Mouse (Mus musculus): ENCODE results near the gene Nsrp1. TPM values are rescaled to one million over a fixed set of nuclear protein-coding genes. Genes with fewer than 3 reads are reported as not detected.
"Not testable (repeated sequence)": the region's sequence is repeated elsewhere in the genome, so short reads cannot be mapped to it uniquely, and the experiment has no call there.

Gene Nsrp1
- polyA plus RNA-seq, 1 experiment from 2014 or later: 75.1 TPM

DNA sequence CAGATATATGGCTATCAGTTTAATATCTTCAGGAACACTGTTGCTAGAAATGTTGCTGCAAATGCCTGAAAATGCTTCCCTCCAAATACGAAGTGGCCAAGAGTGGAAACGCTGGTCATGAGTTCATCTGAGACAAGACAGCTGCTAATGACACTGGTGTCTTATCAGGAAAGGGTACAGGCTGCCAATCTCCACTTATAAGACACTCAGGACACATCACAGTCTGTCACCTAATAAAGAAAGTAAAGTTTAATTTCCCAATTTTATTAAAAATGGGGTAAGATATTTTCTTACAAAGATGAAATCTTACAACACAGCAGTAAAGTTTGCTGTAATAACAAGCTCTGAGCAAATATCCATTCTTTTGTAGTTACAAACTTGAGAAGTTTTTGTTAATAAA is 10.9 kb upstream of the Nsrp1 start:
- 74% methylated on average over 2 of the region's 2 CpGs for WGBS
- ATAC-seq (replicated peaks; ENCODE audit: low FRiP score): no peak

DNA sequence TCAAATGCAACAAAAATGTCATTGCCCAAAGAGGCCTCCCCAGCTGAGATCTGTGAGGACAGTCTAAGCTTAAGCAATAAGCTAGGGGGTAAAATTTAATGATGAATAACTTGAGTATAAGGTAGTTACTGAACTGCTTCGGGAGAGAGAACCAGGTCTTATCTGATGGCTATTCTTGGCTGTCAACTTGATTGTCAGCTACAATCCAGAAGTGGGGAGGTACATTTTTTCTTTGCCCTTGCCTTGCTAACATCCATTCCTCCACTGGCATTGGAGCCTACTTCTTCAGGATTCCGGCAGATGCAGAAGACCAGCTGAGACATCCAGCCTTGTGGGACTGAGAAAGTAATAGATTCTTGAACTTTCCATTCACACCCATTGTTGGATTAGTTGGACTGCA is 8.8 kb upstream of the Nsrp1 start:
- ATAC-seq (replicated peaks; ENCODE audit: low FRiP score): no peak
- H3K4me3 ChIP-seq (replicated peaks): no peak overlapping the region
- no peaks in the 10 kb centered on the region for H3K36me3 ChIP-seq
- H3K4me1 ChIP-seq: no peaks in the 10 kb centered on the region
- WGBS: 88% methylated on average over 2 of the region's 2 CpGs
- H3K4me2 ChIP-seq: no peak overlapping the region
- no peaks in the 10 kb centered on the region for H3K9me3 ChIP-seq (replicated peaks)
- peaks cover 8% of the 10 kb centered on the region for H3K27me3 ChIP-seq
- H3K27ac ChIP-seq: no peak overlapping the region
- H3K9ac ChIP-seq: no peak overlapping the region

More for the DNA sequence above, 10.9 kb upstream of the Nsrp1 start:
- Histone ChIP-seq H3K4me2 (no peak overlapping the region), H3K9me3 (replicated peaks) (no peaks in the 10 kb centered on the region), H3K4me1 (peaks cover 8% of the 10 kb centered on the region; the same call in 1 of the 2 replicates), H3K4me3 (replicated peaks) (no peak overlapping the region), H3K36me3 (no peaks in the 10 kb centered on the region), H3K27ac (no peak overlapping the region), H3K27me3 (no peaks in the 10 kb centered on the region), H3K9ac (no peak overlapping the region)

- WGBS: 63% methylated on average over 5 of the region's 5 CpGs
- no peak overlapping the region for H3K4me3 ChIP-seq (replicated peaks)
Measured at GRCm38 (mm10) chr11:77084001-77084682, 5.9 kb upstream of the Nsrp1 start.

DNA sequence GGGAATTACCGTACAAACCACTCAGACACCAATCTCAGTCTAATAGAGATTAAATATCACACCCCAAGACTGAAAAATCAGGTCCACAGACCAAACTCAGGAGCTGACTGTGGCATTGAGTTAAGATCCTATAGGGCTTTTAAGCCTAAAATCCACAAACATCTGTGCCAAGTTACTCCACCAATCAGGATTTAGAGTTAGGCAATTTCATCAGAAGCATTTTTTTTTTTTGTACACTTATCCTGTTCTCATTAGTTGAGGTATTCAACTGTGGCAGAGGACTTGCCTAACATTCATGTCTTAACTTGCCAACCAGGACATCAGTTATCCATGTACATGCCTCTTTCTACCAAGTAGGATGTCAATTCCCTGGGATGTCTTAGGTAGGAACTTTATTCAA is 1.1 kb upstream of the Nsrp1 start:
- H3K4me1 ChIP-seq: peaks cover 13% of the 10 kb centered on the region; the same call in 1 of the 2 replicates
- no peak overlapping the region for H3K9ac ChIP-seq
- H3K27ac ChIP-seq: no peak overlapping the region
- no peaks in the 10 kb centered on the region for H3K9me3 ChIP-seq (replicated peaks)
- no peak overlapping the region for H3K4me2 ChIP-seq
- H3K4me3 ChIP-seq (replicated peaks): no peak overlapping the region
- WGBS: 90% methylated on average over 1 of the region's 1 CpGs
- peaks cover 19% of the 10 kb centered on the region for H3K36me3 ChIP-seq
- no peak for ATAC-seq (replicated peaks; ENCODE audit: low FRiP score)
- H3K27me3 ChIP-seq: peaks cover 16% of the 10 kb centered on the region

More at GRCm38 (mm10) chr11:77084001-77084682, 5.9 kb upstream of the Nsrp1 start:
- Histone ChIP-seq H3K36me3 (no peaks in the 10 kb centered on the region), H3K4me1 (no peaks in the 10 kb centered on the region), H3K27ac (no peak overlapping the region), H3K27me3 (peaks cover 16% of the 10 kb centered on the region), H3K9me3 (replicated peaks) (no peaks in the 10 kb centered on the region), H3K9ac (no peak overlapping the region), H3K4me2 (no peak overlapping the region)
- ATAC-seq (replicated peaks; ENCODE audit: low FRiP score): no peak

DNA sequence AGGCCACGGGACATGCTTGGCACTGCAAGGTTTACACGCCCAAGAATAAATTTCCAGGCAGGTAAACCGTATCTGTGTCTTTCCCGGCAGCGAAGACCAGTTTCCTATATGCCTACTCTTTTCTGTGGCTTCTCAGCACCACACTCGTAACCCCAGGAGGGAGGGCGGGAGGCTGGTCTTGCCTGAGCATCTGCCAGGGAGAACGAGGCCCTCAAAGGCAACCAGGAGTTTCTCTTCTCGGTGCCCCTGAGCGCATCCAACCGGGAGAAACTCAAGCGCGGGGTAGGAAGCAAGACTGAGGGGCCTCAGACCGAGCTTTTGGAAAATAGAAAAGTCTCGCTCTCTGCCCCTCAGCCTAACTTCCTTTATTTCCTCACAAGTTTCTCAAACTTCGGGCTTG is 443 bp downstream of the Nsrp1 start:
- Histone ChIP-seq H3K9ac (peak overlapping the region; percentile 77), H3K36me3 (peaks cover 35% of the 10 kb centered on the region), H3K4me2 (peak overlapping the region; percentile 69), H3K27me3 (peaks cover 13% of the 10 kb centered on the region), H3K9me3 (replicated peaks) (no peaks in the 10 kb centered on the region), H3K27ac (peak overlapping the region; percentile 90), H3K4me3 (replicated peaks) (peak overlapping the region; percentile 72), H3K4me1 (peaks cover 13% of the 10 kb centered on the region; the same call in 1 of the 2 replicates)
- WGBS: 2% methylated on average over 16 of the region's 16 CpGs
- peak; percentile 6; the same call in 1 of the 2 replicates for ATAC-seq (replicated peaks; ENCODE audit: low FRiP score)

DNA sequence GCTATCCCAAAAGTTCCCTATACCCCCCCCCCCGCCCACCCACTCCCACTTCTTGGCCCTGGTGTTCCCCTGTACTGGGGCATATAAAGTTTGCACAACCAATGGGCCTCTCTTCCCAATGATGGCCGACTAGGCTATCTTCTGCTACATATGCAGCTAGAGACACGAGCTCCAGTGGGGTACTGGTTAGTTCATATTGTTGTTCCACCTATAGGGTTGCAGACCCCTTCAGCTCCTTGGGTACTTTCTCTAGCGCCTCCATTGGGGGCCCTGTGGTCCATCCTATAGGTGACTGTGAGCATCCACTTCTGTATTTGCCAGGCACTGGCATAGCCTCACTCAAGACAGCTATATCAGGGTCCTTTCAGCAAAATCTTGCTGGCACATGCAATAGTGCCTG is 904 bp downstream of the Nsrp1 start:
- 52% methylated on average over 4 of the region's 4 CpGs for WGBS
- H3K4me2 ChIP-seq: peak overlapping the region; percentile 69
- peak overlapping the region; percentile 77 for H3K9ac ChIP-seq
- peaks cover 13% of the 10 kb centered on the region; the same call in 1 of the 2 replicates for H3K4me1 ChIP-seq
- H3K4me3 ChIP-seq (replicated peaks): peak overlapping the region; percentile 72
- peaks cover 38% of the 10 kb centered on the region for H3K36me3 ChIP-seq
- not testable (repeated sequence) for H3K9me3 ChIP-seq (replicated peaks); ATAC-seq (replicated peaks; ENCODE audit: low FRiP score)
- peak overlapping the region; percentile 90; the same call in 1 of the 2 replicates for H3K27ac ChIP-seq
- H3K27me3 ChIP-seq: peaks cover 11% of the 10 kb centered on the region

DNA sequence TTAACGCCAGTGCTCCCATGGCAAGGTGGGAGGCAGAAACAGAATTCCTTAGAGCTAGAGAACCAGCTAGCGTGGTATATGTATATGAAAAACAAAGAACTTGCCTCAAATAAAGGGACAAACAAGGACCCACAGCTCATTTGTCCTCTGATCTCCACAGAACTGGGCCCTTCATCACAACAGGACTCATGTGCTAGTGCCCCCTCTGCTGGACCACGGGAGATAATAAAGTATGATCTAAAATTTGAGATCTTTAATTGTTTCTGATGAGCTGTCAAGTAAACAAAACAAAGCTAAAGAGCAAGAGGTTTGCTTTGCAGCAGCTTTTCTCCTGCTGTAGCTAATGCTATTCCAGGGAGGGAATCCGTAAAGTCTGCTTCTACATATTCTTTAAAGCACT is 7.5 kb downstream of the Nsrp1 start:
- no peak overlapping the region for H3K4me2 ChIP-seq
- no peaks in the 10 kb centered on the region for H3K9me3 ChIP-seq (replicated peaks)
- H3K27me3 ChIP-seq: no peaks in the 10 kb centered on the region
- ATAC-seq (replicated peaks; ENCODE audit: low FRiP score): no peak
- no peak overlapping the region for H3K4me3 ChIP-seq (replicated peaks)
- 78% methylated on average over 4 of the region's 4 CpGs for WGBS
- no peaks in the 10 kb centered on the region for H3K4me1 ChIP-seq
- H3K27ac ChIP-seq: no peak overlapping the region
- peaks cover 56% of the 10 kb centered on the region for H3K36me3 ChIP-seq
- H3K9ac ChIP-seq: no peak overlapping the region

DNA sequence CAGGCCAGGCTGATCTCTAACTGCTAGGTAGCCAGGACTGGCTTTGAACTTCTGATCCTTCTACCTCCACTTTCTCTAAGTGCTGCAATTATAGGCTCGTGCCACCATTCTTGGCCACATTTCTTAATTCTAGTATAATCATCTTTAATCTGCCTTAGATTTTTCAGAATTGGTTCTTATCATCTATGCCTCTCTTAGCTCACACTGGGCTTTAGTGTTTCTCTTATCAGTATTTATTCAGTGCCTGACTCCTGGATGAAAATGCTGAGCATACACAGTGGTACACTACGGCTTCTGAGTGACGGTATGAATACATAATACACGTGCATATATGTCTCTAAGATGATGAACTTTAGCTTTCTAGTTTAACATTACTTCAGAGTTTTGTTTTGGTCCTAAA is 9.4 kb downstream of the Nsrp1 start:
- H3K4me1 ChIP-seq: no peaks in the 10 kb centered on the region
- no peak overlapping the region for H3K4me2 ChIP-seq
- WGBS: 90% methylated on average over 4 of the region's 4 CpGs
- no peak for ATAC-seq (replicated peaks; ENCODE audit: low FRiP score)
- H3K4me3 ChIP-seq (replicated peaks): no peak overlapping the region
- no peak overlapping the region for H3K27ac ChIP-seq
- no peak overlapping the region for H3K9ac ChIP-seq
- H3K27me3 ChIP-seq: no peaks in the 10 kb centered on the region
- peaks cover 37% of the 10 kb centered on the region for H3K36me3 ChIP-seq
- no peaks in the 10 kb centered on the region for H3K9me3 ChIP-seq (replicated peaks)

GRCm38 (mm10) chr11:77063406-77063805 is 14.8 kb downstream of the Nsrp1 start:
- Histone ChIP-seq H3K9me3 (replicated peaks) (no peaks in the 10 kb centered on the region), H3K36me3 (peaks cover 7% of the 10 kb centered on the region; the same call in 1 of the 2 replicates), H3K27ac (no peak overlapping the region), H3K27me3 (no peaks in the 10 kb centered on the region), H3K4me2 (no peak overlapping the region), H3K4me1 (no peaks in the 10 kb centered on the region), H3K4me3 (replicated peaks) (no peak overlapping the region), H3K9ac (no peak overlapping the region)
- WGBS: 82% methylated on average over 2 of the region's 2 CpGs
- ATAC-seq (replicated peaks; ENCODE audit: low FRiP score): no peak

DNA sequence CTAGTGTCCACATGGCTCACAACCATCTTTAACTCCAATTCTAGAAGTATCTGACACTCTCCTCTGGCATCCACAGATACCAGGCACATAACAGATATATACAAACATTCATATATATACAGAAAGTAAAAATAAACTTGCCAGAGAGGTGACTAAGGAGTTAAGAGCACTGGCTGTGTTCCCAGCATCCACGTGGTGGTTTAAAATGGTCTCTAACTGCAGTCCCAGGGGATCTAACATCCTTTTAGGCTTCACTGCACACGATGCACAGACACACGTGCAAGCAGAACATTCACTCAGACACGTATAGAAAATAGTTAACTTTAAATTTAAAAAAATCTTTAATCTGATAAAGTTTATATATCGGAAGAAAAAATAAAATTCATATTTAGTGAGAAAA is 16.3 kb downstream of the Nsrp1 start:
- Histone ChIP-seq H3K9me3 (replicated peaks) (no peaks in the 10 kb centered on the region), H3K27ac (no peak overlapping the region), H3K4me3 (replicated peaks) (no peak overlapping the region), H3K4me2 (no peak overlapping the region), H3K36me3 (peaks cover 7% of the 10 kb centered on the region; the same call in 1 of the 2 replicates), H3K27me3 (no peaks in the 10 kb centered on the region), H3K4me1 (no peaks in the 10 kb centered on the region), H3K9ac (no peak overlapping the region)
- 58% methylated on average over 5 of the region's 5 CpGs for WGBS
- ATAC-seq (replicated peaks; ENCODE audit: low FRiP score): no peak

- no peaks in the 10 kb centered on the region for H3K27me3 ChIP-seq
- WGBS: 80% methylated on average over 2 of the region's 2 CpGs
- H3K27ac ChIP-seq: peak overlapping the region; percentile 42; the same call in 1 of the 2 replicates
- H3K4me3 ChIP-seq (replicated peaks): no peak overlapping the region
- H3K4me1 ChIP-seq: peaks cover 10% of the 10 kb centered on the region
- H3K36me3 ChIP-seq: peaks cover 27% of the 10 kb centered on the region
- no peak overlapping the region for H3K4me2 ChIP-seq
- no peak for ATAC-seq (replicated peaks; ENCODE audit: low FRiP score)
- no peaks in the 10 kb centered on the region for H3K9me3 ChIP-seq (replicated peaks)
- H3K9ac ChIP-seq: no peak overlapping the region
Measured at GRCm38 (mm10) chr11:77042816-77043215, 35.4 kb downstream of the Nsrp1 start.

GRCm38 (mm10) chr11:77041891-77042290 is 36.3 kb downstream of the Nsrp1 start:
- Histone ChIP-seq H3K4me2 (no peak overlapping the region), H3K27me3 (no peaks in the 10 kb centered on the region), H3K27ac (no peak overlapping the region), H3K9ac (no peak overlapping the region), H3K36me3 (peaks cover 20% of the 10 kb centered on the region), H3K4me1 (peaks cover 10% of the 10 kb centered on the region), H3K4me3 (replicated peaks) (no peak overlapping the region), H3K9me3 (replicated peaks) (no peaks in the 10 kb centered on the region)
- no peak for ATAC-seq (replicated peaks; ENCODE audit: low FRiP score)
- 82% methylated on average over 4 of the region's 4 CpGs for WGBS
